Mouse (Mus musculus) right cerebral cortex, postnatal 14 days (tissue): Measurements from ENCODE around the gene Dhrs7.
"Not testable (repeated sequence)": the region's sequence is repeated elsewhere in the genome, so short reads cannot be mapped to it uniquely, and the experiment has no call there.

Experiments used
- DNase-seq: peaks from one replicate; pipeline ENCODE4 v3.0.0; 2022

Dhrs7 gene

GRCm38 (mm10) chr12:72664735-72665337, at the start of gene Dhrs7:
Dhrs7 (minus strand) TSS chr12:72664909.
- DNase-seq = peak; percentile 74

- no peak for DNase-seq
Measured at GRCm38 (mm10) chr12:72709981-72710380, 45.3 kb upstream of the Dhrs7 start.

DNA sequence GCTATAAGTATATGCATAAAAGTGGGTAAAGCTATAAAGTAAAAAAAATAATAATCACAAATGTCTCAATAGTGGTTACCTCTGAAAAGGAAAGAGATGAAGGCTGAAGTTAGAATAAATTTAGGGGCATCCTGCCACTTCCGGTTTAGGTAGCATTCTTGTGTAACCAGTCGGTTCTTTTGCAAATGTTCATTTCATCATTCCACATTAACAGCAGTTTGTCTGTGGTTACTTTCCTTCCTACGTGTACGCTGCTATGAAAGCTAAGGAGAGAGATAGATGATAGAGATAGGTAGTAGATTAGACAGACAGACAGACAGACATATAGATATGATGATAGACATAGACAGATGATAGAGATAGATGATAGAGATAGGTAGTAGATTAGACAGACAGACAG, 39.4 kb upstream of the Dhrs7 start:
- no peak for DNase-seq

DNA sequence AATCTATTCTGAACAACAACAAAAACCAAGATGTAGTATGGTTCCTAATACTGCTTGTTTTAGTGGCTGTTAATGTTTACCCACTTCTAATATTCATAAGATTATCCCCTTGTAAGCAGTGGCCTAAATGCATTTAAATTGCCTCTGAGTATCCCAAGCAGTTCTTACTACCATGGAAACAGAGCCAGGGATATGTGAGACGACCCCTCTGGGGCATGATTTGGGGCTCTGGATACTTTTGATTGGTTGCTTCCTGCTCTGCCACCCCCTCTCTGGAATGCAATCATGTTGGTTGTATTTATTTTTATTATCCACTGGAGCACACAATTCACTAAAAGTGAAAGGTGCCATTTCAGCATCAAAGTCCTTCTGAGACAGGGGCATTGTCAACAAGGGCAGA, 35.3 kb upstream of the Dhrs7 start:
- DNase-seq = no peak

- no peak for DNase-seq
Measured at GRCm38 (mm10) chr12:72694901-72695463, 30.3 kb upstream of the Dhrs7 start.

DNA sequence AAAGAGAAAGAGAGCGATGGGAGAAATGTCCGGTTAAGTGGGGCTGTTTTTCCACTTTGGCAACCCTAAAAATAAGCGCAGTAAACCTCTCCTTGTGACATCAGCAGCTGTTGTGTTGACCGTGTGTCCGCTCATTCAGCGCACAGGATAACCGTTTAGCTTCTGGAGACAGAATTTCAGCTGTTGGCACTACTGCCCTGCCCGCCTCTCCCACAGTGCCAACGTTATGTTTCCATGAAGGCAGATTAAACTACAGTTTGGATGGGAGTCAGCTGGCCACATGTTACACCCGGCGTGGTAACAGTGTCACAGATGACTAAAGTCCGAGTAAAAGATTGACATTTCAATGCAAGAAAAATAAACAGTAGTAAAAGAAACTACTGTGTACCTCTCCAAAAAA, 29.7 kb upstream of the Dhrs7 start:
- DNase-seq = no peak

GRCm38 (mm10) chr12:72693895-72694294, 29.2 kb upstream of the Dhrs7 start:
- DNase-seq = no peak

DNA sequence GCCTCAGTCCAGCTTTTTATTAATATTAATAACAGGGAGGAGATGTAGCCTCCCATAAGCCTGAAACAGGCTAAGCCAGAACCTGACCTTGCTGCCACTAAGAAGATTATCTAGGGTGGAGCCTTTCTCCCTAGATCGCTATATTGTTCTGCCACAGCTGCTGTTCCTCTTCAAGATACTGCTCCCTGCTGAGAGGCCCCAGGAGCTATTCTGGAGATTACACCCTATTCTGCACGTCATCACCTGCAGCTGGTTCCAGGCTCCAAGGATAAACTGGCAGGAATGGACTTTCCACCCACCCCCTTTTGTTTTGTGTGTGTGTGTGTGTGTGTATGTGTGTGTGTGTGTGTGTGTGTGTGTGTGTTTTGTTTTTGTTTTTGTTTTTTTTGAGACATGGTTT, 23.6 kb upstream of the Dhrs7 start:
- not testable (repeated sequence) for DNase-seq

- DNase-seq = not testable (repeated sequence)
Measured at GRCm38 (mm10) chr12:72687741-72688140, 23.0 kb upstream of the Dhrs7 start.

DNA sequence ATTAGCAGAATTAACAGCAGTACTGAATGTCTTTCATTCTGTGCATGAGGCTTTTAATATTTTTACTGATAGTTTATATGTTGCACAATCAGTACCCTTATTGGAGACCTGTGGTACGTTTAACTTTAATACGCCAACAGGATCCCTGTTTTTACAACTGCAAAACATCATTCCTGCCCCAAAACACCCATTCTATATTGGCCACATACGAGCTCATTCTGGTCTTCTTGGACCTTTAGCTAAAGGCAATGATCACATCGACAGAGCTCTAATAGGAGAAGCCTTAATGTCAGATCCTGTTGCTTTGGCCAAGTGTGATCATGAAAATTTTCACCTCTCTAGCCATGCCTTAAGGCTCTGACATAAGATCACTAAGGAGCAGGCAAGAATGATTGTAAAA, 21.9 kb upstream of the Dhrs7 start:
- DNase-seq = not testable (repeated sequence)

DNA sequence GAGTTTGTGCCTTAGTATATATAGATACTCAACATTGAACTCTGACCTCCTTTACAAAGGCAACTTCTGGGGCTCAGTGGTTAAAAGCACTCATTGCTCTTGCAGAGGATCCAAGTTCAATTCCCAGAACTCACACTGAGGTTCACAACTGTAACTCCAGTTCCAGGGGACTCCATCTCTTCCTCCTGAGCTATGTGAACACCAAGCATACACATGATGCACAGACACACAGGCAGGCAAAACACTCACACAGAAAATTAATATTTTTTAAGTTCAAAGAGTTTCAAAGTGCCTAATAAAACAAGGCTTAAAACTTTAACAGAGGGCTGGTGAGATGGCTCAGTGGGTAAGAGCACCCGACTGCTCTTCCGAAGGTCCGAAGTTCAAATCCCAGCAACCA, 18.9 kb upstream of the Dhrs7 start:
- DNase-seq = no peak

- DNase-seq = no peak
Measured at GRCm38 (mm10) chr12:72682511-72683282, 18.0 kb upstream of the Dhrs7 start.

DNA sequence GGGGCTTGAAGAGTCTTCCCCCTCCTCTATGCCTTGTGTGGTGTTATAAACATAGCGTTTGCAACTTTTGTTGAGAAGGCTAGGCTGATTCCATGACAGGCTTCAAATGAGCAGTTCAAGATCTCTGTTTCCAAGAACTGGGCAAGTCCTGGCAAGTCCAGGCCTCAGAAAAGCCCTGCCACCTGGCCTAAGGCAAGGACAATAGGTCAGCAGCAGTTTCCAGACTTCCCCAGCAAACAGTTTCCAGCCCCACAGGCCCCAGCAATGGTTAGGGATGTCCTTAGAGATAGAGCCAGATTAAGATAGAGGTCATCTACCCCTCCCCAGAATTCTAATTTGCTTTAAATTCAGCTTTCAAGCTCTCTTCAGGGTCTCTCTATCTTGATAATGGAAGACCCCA, 17.2 kb upstream of the Dhrs7 start:
- no peak for DNase-seq

DNA sequence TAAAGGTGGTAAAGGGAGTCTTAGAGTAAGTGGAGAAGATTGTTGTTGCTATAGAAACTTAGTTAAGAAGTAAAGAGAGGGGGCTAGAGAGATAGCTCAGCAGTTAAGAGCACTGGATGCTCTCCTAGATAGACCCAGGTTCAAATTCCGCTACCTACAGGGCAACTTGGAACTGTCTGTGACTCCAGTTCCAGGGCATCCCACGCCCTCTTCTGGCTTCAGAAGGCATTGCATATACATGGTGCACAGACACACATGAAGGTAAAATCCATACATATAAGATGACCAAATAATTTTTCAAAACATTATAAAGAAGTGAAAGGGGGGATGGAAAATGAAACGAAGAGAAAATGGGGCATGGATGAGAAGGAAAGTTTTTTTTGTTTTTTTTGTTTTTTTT, 14.9 kb upstream of the Dhrs7 start:
- DNase-seq = no peak

- DNase-seq = no peak
Measured at GRCm38 (mm10) chr12:72674820-72675219, 10.1 kb upstream of the Dhrs7 start.

- no peak for DNase-seq
Measured at GRCm38 (mm10) chr12:72674079-72674797, 9.5 kb upstream of the Dhrs7 start.

GRCm38 (mm10) chr12:72671516-72672135, 6.9 kb upstream of the Dhrs7 start:
- DNase-seq = no peak

GRCm38 (mm10) chr12:72670921-72671320, 6.2 kb upstream of the Dhrs7 start:
- DNase-seq = no peak

DNA sequence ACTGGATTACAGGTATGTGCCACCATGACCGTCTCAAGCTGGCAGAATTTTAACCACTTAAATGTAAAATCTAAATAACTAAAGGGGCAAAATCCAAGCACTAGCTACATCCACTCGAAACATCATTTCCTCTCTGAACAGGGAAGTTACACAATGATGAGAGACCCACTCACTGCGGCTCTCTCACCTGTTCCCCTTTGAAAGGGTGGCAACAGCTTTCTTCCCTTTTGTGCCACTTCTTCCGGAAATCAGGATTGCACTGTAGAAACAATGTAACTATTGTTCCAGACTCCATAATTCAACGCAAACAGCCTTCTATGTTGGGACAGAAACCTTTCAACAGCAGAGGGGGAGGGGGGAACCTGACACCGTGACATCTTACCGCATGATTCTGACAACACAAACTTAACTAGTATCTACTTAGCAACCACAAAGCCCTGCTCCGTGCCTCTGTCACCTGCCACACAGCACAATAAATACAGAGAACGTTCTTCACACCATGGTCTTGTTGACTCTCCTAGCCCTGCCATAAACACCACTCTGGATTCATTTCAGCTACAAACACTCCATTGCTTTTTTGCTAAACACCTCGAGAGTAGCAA, 3.3 kb upstream of the Dhrs7 start:
- no peak for DNase-seq

- no peak for DNase-seq
Measured at GRCm38 (mm10) chr12:72666015-72666414, 1.3 kb upstream of the Dhrs7 start.

- DNase-seq = peak; percentile 17
Measured at GRCm38 (mm10) chr12:72664020-72664734, 532 bp downstream of the Dhrs7 start.

DNA sequence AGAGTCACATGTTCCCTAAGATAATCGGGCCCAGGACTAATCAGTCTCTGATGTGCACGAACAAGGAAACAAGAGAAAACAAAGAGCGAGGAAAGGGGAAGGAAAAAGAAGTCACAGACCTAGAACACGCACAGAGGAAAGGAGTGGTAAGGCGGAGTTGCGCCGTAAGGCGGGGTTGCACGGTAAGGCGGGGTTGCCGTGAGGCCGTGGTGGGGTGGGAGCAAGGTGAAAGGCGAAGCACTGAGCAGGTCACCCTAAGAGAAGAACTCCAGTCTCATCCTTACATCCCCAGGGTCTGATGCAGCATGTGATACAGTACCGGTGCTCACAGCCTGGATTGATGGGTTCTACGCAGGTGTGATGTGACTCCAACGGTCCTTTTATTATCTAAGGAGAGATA, 8.9 kb downstream of the Dhrs7 start:
- DNase-seq = no peak
